Mouse (Mus musculus) thymus, adult 2 months (tissue): ENCODE data around the gene Stmnd1. TPM values are rescaled to one million over a fixed set of nuclear protein-coding genes. Genes with fewer than 3 reads are reported as not detected.
"Not testable (repeated sequence)": the region's sequence is repeated elsewhere in the genome, so short reads cannot be mapped to it uniquely, and the experiment has no call there.

ENCODE experiments used
- DNase-seq: peaks from one replicate; pipeline ENCODE4 v3.0.0; 2021
- H3K27ac ChIP-seq: fragments of 200-500 bp; 2 replicates; pipeline ENCODE4 v1.5.1; 2012; ENCODE audit warnings: low read length, control low read depth; ENCODE audit not compliant: control insufficient read depth, insufficient read depth
- H3K27me3 ChIP-seq: fragments of 200-500 bp; 2 replicates; pipeline ENCODE4 v1.6.1; 2012; ENCODE audit warnings: mild to moderate bottlenecking, low read length, moderate library complexity, mixed read lengths; ENCODE audit not compliant: control insufficient read depth, insufficient read depth
- H3K36me3 ChIP-seq: fragments of 200-500 bp; 2 replicates; pipeline ENCODE4 v1.6.1; 2012; ENCODE audit warnings: mild to moderate bottlenecking, low read length, moderate library complexity; ENCODE audit not compliant: control insufficient read depth, insufficient read depth
- H3K4me1 ChIP-seq: fragments of 200-500 bp; replicated peaks from 2 replicates; pipeline ENCODE4 v1.6.1; 2012; ENCODE audit warnings: low read length; ENCODE audit not compliant: control insufficient read depth, insufficient read depth
- H3K4me3 ChIP-seq: fragments of 200-500 bp; 2 replicates; pipeline ENCODE4 v1.5.1; 2012; ENCODE audit warnings: mild to moderate bottlenecking, low read length, control low read depth, moderate library complexity; ENCODE audit not compliant: control insufficient read depth, insufficient read depth
- CTCF ChIP-seq: fragments of 200-500 bp; IDR thresholded peaks from 2 replicates; pipeline ENCODE4 v1.5.1; 2012; ENCODE audit warnings: mild to moderate bottlenecking, control low read depth, low read length, moderate library complexity, borderline replicate concordance; ENCODE audit not compliant: control insufficient read depth, poor library complexity, insufficient read depth; ENCODE audit errors: extremely low read depth
- POLR2A ChIP-seq: fragments of 200-500 bp; IDR thresholded peaks from 2 replicates; pipeline ENCODE4 v1.6.1; 2012; ENCODE audit warnings: mild to moderate bottlenecking, low read length, control low read depth, moderate library complexity; ENCODE audit not compliant: control insufficient read depth, poor library complexity, insufficient read depth; ENCODE audit errors: extremely low read depth
- WGBS: fragments of 180-500 bp; shearing (Covaris S2); methylation state at CpG from one replicate; pipeline ENCODE4 v1.1.7; 2018; 5-methylcytosine and 5-hydroxymethylcytosine counted together
- polyA plus RNA-seq: library from polyadenylated mRNA; depleted of rRNA; stranded (reverse); fragments of >200 nt; gene quantifications from 2 replicates; pipeline ENCODE4 v1.2.3, GENCODE M21; 2012

The Stmnd1 gene
- polyA plus RNA-seq, 1 experiment: not detected

- Histone ChIP-seq H3K4me1 (no peaks in the 10 kb centered on the region), H3K27me3 (no peaks in the 10 kb centered on the region), H3K4me3 (no peak overlapping the region), H3K36me3 (no peaks in the 10 kb centered on the region), H3K27ac (no peak overlapping the region)
- no peak for TF ChIP-seq POLR2A
- no peak for TF ChIP-seq CTCF
- WGBS: 91% methylated on average over 4 of the region's 4 CpGs
- DNase-seq: no peak
Observed at GRCm38 (mm10) chr13:46326351-46326985, 52.9 kb downstream of the Stmnd1 start.

GRCm38 (mm10) chr13:46335020-46335419, 61.5 kb downstream of the Stmnd1 start:
- 96% methylated on average over 6 of the region's 6 CpGs for WGBS
- Histone ChIP-seq H3K4me1 (peaks cover 14% of the 10 kb centered on the region), H3K27me3 (no peaks in the 10 kb centered on the region), H3K36me3 (no peaks in the 10 kb centered on the region), H3K4me3 (no peak overlapping the region), H3K27ac (no peak overlapping the region)
- TF ChIP-seq CTCF (no peak), POLR2A (no peak)
- no peak for DNase-seq

GRCm38 (mm10) chr13:46336281-46336680, 62.8 kb downstream of the Stmnd1 start:
- H3K27me3 ChIP-seq, H3K4me3 ChIP-seq, H3K36me3 ChIP-seq, H3K27ac ChIP-seq, DNase-seq: not testable (repeated sequence)
- H3K4me1 ChIP-seq: peaks cover 19% of the 10 kb centered on the region
- WGBS: 93% methylated on average over 1 of the region's 1 CpGs

- Histone ChIP-seq H3K36me3 (no peaks in the 10 kb centered on the region), H3K4me3 (no peak overlapping the region), H3K27me3 (no peaks in the 10 kb centered on the region), H3K27ac (peak overlapping the region; percentile 32), H3K4me1 (peaks cover 19% of the 10 kb centered on the region)
- WGBS: 34% methylated on average over 2 of the region's 2 CpGs
- no peak for DNase-seq
- TF ChIP-seq POLR2A (no peak), CTCF (no peak)
Observed at GRCm38 (mm10) chr13:46337791-46338190, 64.3 kb downstream of the Stmnd1 start.

GRCm38 (mm10) chr13:46339954-46340353, 66.4 kb downstream of the Stmnd1 start:
- WGBS: 3% methylated on average over 4 of the region's 4 CpGs
- DNase-seq: peak; percentile 93
- H3K36me3 ChIP-seq: no peaks in the 10 kb centered on the region
- no peaks in the 10 kb centered on the region for H3K27me3 ChIP-seq
- H3K4me1 ChIP-seq: peaks cover 25% of the 10 kb centered on the region
- peak overlapping the region; percentile 93 for H3K27ac ChIP-seq
- TF ChIP-seq POLR2A: no peak
- no peak for TF ChIP-seq CTCF
- H3K4me3 ChIP-seq: no peak overlapping the region

GRCm38 (mm10) chr13:46340583-46340982, 67.1 kb downstream of the Stmnd1 start:
- no peak overlapping the region for H3K4me3 ChIP-seq
- DNase-seq: no peak

GRCm38 (mm10) chr13:46341419-46341818, 67.9 kb downstream of the Stmnd1 start:
- Histone ChIP-seq H3K27ac (no peak overlapping the region), H3K4me1 (peaks cover 28% of the 10 kb centered on the region), H3K27me3 (no peaks in the 10 kb centered on the region), H3K36me3 (no peaks in the 10 kb centered on the region), H3K4me3 (no peak overlapping the region)
- WGBS: 91% methylated on average over 5 of the region's 5 CpGs
- DNase-seq: no peak
- TF ChIP-seq CTCF: no peak
- no peak for TF ChIP-seq POLR2A

More at GRCm38 (mm10) chr13:46340583-46340982, 67.1 kb downstream of the Stmnd1 start:
- TF ChIP-seq POLR2A: no peak
- TF ChIP-seq CTCF: no peak
- H3K36me3 ChIP-seq: no peaks in the 10 kb centered on the region
- peak overlapping the region; percentile 91 for H3K27ac ChIP-seq
- H3K27me3 ChIP-seq: no peaks in the 10 kb centered on the region
- WGBS: 93% methylated on average over 8 of the region's 8 CpGs
- peaks cover 28% of the 10 kb centered on the region for H3K4me1 ChIP-seq
